Mouse (Mus musculus) adipose tissue, adult 10 weeks (tissue): ENCODE measurements around the gene Vps25. TPM values are rescaled to one million over a fixed set of nuclear protein-coding genes. Genes with fewer than 3 reads are reported as not detected.

Source experiments
- polyA plus RNA-seq: library from polyadenylated mRNA; stranded (reverse); fragments of 350-450 nt; fragmentation: Illumina TruSeq; extraction: RNeasy Lipid Tissue Mini Kit (QIAGEN cat#74804); gene quantifications from one replicate; pipeline ENCODE4 v1.2.3, GENCODE M21; 2014; ENCODE audit warnings: low read depth, low replicate concordance

Vps25 gene
- 145 TPM for polyA plus RNA-seq

GRCm38 (mm10) chr11:101253613-101254389 lies at the start of gene Vps25:
Gene Vps25, plus strand, starts transcription at chr11:101253707.

GRCm38 (mm10) chr11:101226065-101226701 lies 27.3 kb upstream of the Vps25 start, which contains the start of gene Ezh1:
Gene Ezh1, minus strand, starts transcription at chr11:101226463.

GRCm38 (mm10) chr11:101245855-101246701 lies 7.4 kb upstream of the Vps25 start, which contains the start of gene Ramp2:
Gene Ramp2, plus strand, starts transcription at chr11:101246028.

GRCm38 (mm10) chr11:101259948-101260825 lies 6.7 kb downstream of the Vps25 start, which contains the start of gene Wnk4:
Gene Wnk4, plus strand, starts transcription at chr11:101260567.

GRCm38 (mm10) chr11:101278223-101279192 lies 25.0 kb downstream of the Vps25 start, which contains the start of the genes Cntd1 and Coa3:
Gene Cntd1, plus strand, starts transcription at chr11:101279012.
Gene Coa3, minus strand, starts transcription at chr11:101279114.

GRCm38 (mm10) chr11:101302004-101302798 lies 48.7 kb downstream of the Vps25 start, which contains the start of gene Becn1:
Gene Becn1, minus strand, starts transcription at chr11:101302286.

Other genes with a start within 250 kb of the Vps25 start
- 100 TPM for gene Atp6v0a1, start 244.3 kb upstream of the Vps25 start, polyA plus RNA-seq
- 34.9 TPM for gene Naglu, start 183.7 kb upstream of the Vps25 start, polyA plus RNA-seq
- 0.62 TPM for gene Hsd17b1, start 175.3 kb upstream of the Vps25 start, polyA plus RNA-seq
- 35.8 TPM for gene Coasy, start 171.1 kb upstream of the Vps25 start, polyA plus RNA-seq
- gene Mlx, start 166.4 kb upstream of the Vps25 start, polyA plus RNA-seq: 33.4 TPM
- gene Psmc3ip, start 158.3 kb upstream of the Vps25 start, polyA plus RNA-seq: 8.3 TPM
- 45.6 TPM for gene Retreg3, start 133.8 kb upstream of the Vps25 start, polyA plus RNA-seq
- gene Tubg1, start 133.8 kb upstream of the Vps25 start, polyA plus RNA-seq: 22.4 TPM
- 2.4 TPM for gene Tubg2, start 97.8 kb upstream of the Vps25 start, polyA plus RNA-seq
- 3.5 TPM for gene Cntnap1, start 83.2 kb upstream of the Vps25 start, polyA plus RNA-seq
- gene Plekhh3, start 82.4 kb upstream of the Vps25 start, polyA plus RNA-seq: 10.9 TPM
- gene Ccr10, start 78.3 kb upstream of the Vps25 start, polyA plus RNA-seq: not detected
- 45.0 TPM for gene Ezh1, start 27.2 kb upstream of the Vps25 start, polyA plus RNA-seq
- 44.1 TPM for gene Ramp2, start 7.7 kb upstream of the Vps25 start, polyA plus RNA-seq
- gene Wnk4, start 6.9 kb downstream of the Vps25 start, polyA plus RNA-seq: 14.0 TPM
- gene Cntd1, start 25.3 kb downstream of the Vps25 start, polyA plus RNA-seq: 3.1 TPM
- 114 TPM for gene Coa3, start 25.4 kb downstream of the Vps25 start, polyA plus RNA-seq
- gene Becn1, start 48.6 kb downstream of the Vps25 start, polyA plus RNA-seq: 151 TPM
- gene Psme3, start 62.5 kb downstream of the Vps25 start, polyA plus RNA-seq: 64.9 TPM
- gene Aoc2, start 71.4 kb downstream of the Vps25 start, polyA plus RNA-seq: 2.3 TPM
- gene Aoc3, start 76.9 kb downstream of the Vps25 start, polyA plus RNA-seq: 318 TPM
- 0.88 TPM for gene G6pc, start 113.9 kb downstream of the Vps25 start, polyA plus RNA-seq
- gene Aarsd1, start 163.9 kb downstream of the Vps25 start, polyA plus RNA-seq: 37.5 TPM
- 1.8 TPM for gene Gm27029, start 171.1 kb downstream of the Vps25 start, polyA plus RNA-seq
- 20.2 TPM for gene Rundc1, start 171.4 kb downstream of the Vps25 start, polyA plus RNA-seq
- 19.3 TPM for gene Ptges3l, start 171.6 kb downstream of the Vps25 start, polyA plus RNA-seq
- 510 TPM for gene Rpl27, start 188.6 kb downstream of the Vps25 start, polyA plus RNA-seq
- gene Ifi35, start 194.7 kb downstream of the Vps25 start, polyA plus RNA-seq: 37.6 TPM
- gene Rnd2, start 211.3 kb downstream of the Vps25 start, polyA plus RNA-seq: 13.9 TPM
- gene Vat1, start 212.5 kb downstream of the Vps25 start, polyA plus RNA-seq: 95.9 TPM